Mouse (Mus musculus): Measurements from ENCODE around the gene Abcc5. TPM values are rescaled to one million over a fixed set of nuclear protein-coding genes. Genes with fewer than 3 reads are reported as not detected.

The Abcc5 gene
- polyA plus RNA-seq, 2 experiments from 2014 or later: 36.6 to 41.9 TPM

- ATAC-seq: no peak
These were observed 68.4 kb downstream of the Abcc5 start for GRCm38 (mm10) chr16:20357837-20358236.

DNA sequence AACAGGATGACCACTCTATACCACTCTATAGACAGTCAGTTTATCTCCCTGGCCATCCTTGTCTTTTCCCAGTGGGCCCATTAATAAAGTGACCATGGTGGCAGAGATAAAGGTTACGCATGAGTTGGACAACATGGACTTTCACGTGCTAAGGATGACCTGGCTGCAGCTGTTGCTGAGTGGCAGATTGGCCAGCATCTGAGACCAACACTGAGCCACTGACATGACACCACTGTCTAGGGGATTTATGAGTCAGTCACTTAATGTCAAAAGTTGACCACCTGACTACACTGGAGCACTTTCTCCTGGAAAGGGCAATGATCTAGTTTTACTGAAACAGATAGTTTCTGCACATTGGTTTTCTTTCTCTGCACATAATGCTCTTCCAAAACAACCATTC is 71.4 kb downstream of the Abcc5 start:
- no peak for ATAC-seq

- ATAC-seq: no peak
These were observed 72.2 kb downstream of the Abcc5 start for GRCm38 (mm10) chr16:20354011-20354410.

DNA sequence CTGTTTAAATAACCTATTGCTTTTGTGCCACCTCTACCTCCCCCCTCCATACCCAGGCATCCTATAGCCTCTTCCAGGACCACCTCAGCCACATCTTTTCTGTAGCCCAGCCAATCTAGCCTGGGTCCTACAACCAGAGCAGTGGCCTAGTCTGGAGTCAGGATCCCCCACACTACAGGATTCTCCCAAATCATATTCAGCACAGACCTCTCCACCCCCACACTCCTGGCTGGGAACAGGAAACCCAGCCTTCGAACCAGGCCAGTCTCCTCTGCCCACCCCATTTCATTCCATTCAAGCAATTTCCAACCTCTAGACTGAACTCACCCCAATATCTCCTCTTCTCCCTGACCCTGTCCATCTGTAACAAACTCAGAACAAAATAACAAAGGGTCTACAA is 80.7 kb downstream of the Abcc5 start:
- no peak for ATAC-seq

GRCm38 (mm10) chr16:20338616-20339015 is 87.6 kb downstream of the Abcc5 start:
- no peak for ATAC-seq

- no peak for ATAC-seq
These were observed 91.3 kb downstream of the Abcc5 start for GRCm38 (mm10) chr16:20334918-20335317.

- ATAC-seq: no peak
These were observed 97.9 kb downstream of the Abcc5 start for GRCm38 (mm10) chr16:20328306-20328705.

GRCm38 (mm10) chr16:20325286-20325685 is 100.9 kb downstream of the Abcc5 start, which contains the start of gene Cyp2ab1:
TSS of gene Cyp2ab1 (minus strand) at chr16:20325404.
- ATAC-seq: no peak

DNA sequence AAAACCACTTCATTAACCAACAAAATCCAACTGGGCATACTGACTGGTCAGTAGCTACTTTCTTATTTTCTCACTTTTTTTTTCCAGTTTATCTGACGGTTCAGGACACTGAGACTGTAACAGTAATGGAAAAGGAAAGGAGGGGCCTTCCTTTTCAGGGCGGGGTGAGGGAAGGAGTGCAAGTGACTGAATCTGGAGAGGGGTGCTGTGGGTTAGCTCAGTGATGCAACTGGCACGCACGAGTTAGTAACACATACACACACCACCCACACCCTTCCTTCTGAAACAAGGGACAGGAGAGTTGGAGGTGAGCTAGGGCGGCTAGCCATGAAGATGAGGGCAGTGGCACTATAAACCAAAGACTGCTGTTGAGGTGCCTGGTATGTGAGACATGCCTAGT is 102.3 kb downstream of the Abcc5 start:
- no peak for ATAC-seq

GRCm38 (mm10) chr16:20322274-20322673 is 103.9 kb downstream of the Abcc5 start:
- no peak for ATAC-seq

GRCm38 (mm10) chr16:20316770-20317169 is 109.4 kb downstream of the Abcc5 start:
- ATAC-seq: no peak

DNA sequence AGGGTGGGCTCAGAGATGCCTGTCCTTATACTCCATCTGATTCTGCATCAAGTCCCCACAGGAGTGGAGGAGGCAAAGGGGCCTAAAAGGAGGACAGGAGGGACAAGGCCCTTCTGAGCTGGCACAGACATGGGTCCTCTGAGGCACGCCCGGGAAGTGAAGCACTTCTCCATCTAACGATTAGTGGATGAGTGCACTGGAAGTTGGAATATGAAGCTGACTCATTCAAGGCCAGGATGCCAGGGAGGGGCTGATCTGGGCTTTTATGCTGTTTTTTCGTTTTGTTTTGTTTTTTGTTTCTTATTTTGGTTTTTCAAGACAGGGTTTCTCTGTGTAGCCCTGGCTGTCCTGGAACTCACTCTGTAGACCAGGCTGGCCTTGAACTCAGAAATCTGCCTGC is 110.9 kb downstream of the Abcc5 start:
- no peak for ATAC-seq

- no peak for ATAC-seq
These were observed 113.9 kb downstream of the Abcc5 start for GRCm38 (mm10) chr16:20312272-20312671.

DNA sequence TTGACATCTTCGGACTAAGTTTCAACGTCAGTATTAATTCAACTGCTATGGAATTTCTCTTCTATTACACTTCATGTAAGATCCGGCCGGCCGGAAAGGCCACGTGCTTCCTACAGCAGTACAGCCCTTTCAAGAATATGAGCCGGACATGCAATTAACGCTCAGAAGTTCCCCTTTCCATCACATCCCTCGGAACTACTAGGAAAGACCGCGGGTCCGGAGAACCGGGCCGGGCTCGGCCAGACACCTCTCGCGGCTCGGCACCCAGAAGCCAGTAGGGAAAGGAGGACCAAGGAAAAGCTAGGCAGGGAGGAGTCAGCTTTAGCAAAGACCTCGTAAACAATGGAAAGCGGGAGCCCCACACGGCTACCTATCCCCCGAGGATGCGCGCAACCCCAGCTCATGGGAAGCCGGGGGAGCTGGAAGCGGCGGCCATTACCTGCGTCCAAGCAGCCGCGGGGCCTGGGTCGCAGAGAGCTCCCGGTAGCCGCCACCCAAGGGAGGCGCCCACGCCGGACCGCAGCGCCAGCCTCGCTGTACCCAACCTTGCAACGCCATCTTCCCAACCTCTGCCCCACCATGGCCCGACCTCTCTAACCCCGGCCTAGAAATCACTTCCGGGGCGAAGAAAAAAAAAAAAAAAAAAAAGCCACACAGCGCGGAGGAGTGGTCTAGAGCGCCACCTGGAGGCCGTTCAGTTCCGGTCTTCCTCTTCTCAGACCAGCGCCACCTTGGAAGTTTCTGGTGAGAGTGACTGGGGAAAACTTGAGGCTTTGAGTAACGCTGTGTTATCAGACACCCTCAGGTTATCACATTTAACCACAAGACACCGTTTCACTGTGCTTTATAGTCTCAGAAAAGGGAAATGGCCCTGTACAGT is 124.2 kb downstream of the Abcc5 start, which contains the start of gene Parl:
TSS of gene Parl (minus strand) at position 618 of the 880 bp plus-strand sequence.
- peak; percentile 94 for ATAC-seq

DNA sequence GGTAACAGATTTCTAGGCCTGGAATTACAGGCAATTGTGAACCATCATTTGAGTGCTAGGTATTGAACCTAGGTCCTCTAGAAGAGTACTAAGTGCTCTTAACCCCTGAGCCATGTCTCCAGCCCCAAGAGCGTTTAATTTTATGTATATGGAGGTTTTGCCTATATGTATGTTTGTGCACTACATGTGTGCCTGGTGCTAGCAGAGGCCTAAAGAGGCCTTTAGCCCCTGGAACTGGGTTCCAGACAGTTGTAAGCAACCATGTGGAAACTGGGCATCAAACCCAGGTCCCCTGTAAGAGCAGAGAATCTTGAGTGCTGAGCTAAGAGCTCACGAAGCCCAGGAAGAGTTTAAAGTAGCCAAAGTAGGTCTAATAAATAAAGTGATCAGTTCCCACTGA is 126.1 kb downstream of the Abcc5 start:
- ATAC-seq: no peak

Other genes with a start within 250 kb of the Abcc5 start
- gene Map6d1, start 185.0 kb downstream of the Abcc5 start, polyA plus RNA-seq (2017; shearing (Covaris generic)): under 1 TPM in 1 of 2 experiments, not detected in 1; 0.26 TPM
- gene Parl, start 124.0 kb downstream of the Abcc5 start, polyA plus RNA-seq (2017; shearing (Covaris generic)): 10 to 100 TPM; 70.7 to 80.0 TPM
- gene Cyp2ab1, start 101.0 kb downstream of the Abcc5 start, polyA plus RNA-seq (2017; shearing (Covaris generic)): not detected
- gene Eif2b5, start 72.4 kb upstream of the Abcc5 start, polyA plus RNA-seq (2017; shearing (Covaris generic)): 10 to 100 TPM; 12.0 to 16.3 TPM
- 10 to 100 TPM; 14.7 to 17.8 TPM for gene Dvl3, start 90.6 kb upstream of the Abcc5 start, polyA plus RNA-seq (2017; shearing (Covaris generic))
- 100 to 1,000 TPM; 452 to 618 TPM for gene Ap2m1, start 109.1 kb upstream of the Abcc5 start, polyA plus RNA-seq (2017; shearing (Covaris generic))
- gene Abcf3, start 122.2 kb upstream of the Abcc5 start, polyA plus RNA-seq (2017; shearing (Covaris generic)): 10 to 100 TPM; 74.2 to 95.0 TPM
- under 1 TPM in 1 of 2 experiments, not detected in 1; 0.16 TPM for gene Vwa5b2, start 163.1 kb upstream of the Abcc5 start, polyA plus RNA-seq (2017; shearing (Covaris generic))
- gene Eef1akmt4, start 185.2 kb upstream of the Abcc5 start, polyA plus RNA-seq (2017; shearing (Covaris generic)): 10 to 100 TPM; 18.8 to 21.6 TPM
- gene Gm49333, start 185.2 kb upstream of the Abcc5 start, polyA plus RNA-seq (2017; shearing (Covaris generic)): not detected
- 10 to 100 TPM; 31.9 to 41.6 TPM for gene Alg3, start 185.3 kb upstream of the Abcc5 start, polyA plus RNA-seq (2017; shearing (Covaris generic))
- not detected for gene Camk2n2, start 194.9 kb upstream of the Abcc5 start, polyA plus RNA-seq (2017; shearing (Covaris generic))
- not detected for gene Ece2, start 203.4 kb upstream of the Abcc5 start, polyA plus RNA-seq (2017; shearing (Covaris generic))
- gene Psmd2, start 225.3 kb upstream of the Abcc5 start, polyA plus RNA-seq (2017; shearing (Covaris generic)): 100 to 1,000 TPM; 179 to 222 TPM
- gene Eif4g1, start 241.9 kb upstream of the Abcc5 start, polyA plus RNA-seq (2017; shearing (Covaris generic)): 10 to 100 TPM; 56.0 to 66.6 TPM

Measured in CD4-positive, CD25-positive, alpha-beta regulatory T cell, adult 4 months (primary cell).